Mouse (Mus musculus): ENCODE data around the gene Col6a1. TPM values are rescaled to one million over a fixed set of nuclear protein-coding genes. Genes with fewer than 3 reads are reported as not detected.

The Col6a1 gene
- total RNA-seq, 2 experiments from 2014 or later = 18.6 to 19.2 TPM

DNA sequence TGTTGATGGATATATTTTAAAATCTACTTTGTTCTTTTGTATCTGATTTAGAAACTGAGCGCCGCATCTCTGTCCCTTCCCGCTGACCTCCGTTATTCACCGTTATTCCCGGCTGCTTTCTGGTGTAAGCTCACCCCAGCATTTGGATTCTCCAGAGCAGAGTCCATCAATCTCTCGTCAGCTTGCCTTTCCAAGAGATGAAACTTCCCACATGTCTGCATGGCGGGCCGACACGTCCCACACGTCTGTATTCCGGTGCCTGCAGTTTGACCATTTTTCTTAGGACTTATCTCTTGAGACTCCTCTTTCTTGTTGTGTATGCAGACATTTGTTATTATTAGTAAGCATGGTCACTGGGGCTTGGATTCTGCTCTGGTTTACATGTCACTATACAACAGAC is 42.0 kb downstream of the Col6a1 start:
- intact Hi-C loops (cut with DNase I) = no loop called here
- DNase-seq = no peak

DNA sequence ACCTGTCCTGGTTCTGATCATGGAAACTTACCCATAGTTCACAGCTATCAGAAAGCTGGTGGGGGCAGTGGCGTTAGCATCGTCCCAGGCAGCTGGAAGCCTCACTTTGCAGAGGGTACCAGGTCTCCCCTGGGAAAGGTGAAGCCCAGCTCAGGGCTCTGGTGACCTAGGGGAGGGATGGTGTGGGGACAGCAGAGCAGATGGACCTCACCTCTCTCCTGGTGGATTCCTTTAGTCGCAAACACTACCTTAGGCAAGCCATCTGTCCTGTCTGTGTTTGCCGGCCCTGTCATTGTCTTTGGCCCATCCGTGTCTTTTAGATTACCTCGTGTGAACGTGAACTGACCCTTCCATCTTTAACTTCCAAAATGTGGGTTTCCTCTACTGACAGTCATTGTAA is 42.5 kb downstream of the Col6a1 start:
- intact Hi-C loops (cut with DNase I) = no loop called here
- no peak for DNase-seq

DNA sequence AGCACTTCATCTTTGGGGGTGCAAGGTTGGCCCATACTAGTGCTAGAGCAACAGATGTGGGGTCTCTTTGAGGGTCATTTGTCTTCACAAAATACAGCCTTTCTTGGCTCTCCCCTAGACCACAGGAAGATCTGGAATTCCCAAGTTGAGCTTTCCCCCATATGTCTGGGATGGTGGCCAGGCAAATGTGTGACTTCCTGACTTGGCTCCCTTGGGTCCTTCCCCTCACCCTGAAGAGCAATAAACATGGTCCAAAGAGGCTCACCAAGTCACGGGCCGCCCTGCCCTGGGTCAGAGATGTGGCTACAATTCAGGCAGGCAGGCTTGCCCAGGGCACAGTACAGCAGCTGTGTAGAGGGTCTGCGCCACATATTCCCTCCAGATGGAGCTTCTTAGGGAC is 44.1 kb downstream of the Col6a1 start:
- intact Hi-C loops (cut with DNase I) = no loop called here
- no peak for DNase-seq

DNA sequence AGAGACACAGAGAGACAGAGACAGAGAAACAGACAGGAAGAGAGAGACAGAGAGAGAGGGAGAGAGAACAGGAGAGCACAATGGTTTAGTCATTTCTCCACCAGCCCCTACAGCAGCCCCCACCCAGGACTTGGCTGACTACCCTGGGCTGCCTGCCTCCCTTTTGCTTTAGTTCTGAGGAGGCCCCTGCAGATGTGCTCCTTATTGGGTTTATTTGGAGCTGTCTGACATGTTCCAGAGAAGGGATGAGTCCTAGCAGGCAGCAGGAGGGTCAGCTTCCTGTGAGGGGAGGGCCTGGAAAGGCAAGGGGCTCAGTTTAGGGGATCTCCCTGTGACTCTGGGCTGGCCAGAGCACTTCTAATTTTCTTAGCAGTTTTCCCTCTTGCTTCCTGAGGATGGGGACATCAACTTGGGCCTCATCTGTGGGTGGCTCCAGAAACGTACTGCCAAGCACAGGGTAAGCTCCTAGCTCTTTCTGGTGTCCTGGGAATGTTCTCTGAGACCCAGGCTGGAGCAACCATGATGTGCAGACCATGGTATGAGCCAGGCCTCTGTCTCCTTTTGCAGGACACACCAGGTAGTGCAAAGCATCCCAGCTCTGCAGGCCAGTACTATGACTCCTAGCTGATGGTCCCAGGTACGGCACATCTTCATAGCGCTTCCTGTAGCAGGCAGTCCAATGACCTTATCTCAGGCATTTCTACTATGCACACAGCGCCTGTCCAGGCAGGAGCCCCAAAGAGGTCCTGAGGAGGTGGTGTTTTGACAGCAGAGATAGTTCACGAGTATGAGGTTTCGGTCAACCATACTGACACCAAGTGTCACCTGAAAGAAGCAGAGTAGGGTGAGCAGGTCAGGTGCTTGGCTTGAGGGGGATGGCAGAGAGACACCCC is 45.0 kb downstream of the Col6a1 start:
- intact Hi-C loops (cut with DNase I) = no loop called here
- DNase-seq = no peak

DNA sequence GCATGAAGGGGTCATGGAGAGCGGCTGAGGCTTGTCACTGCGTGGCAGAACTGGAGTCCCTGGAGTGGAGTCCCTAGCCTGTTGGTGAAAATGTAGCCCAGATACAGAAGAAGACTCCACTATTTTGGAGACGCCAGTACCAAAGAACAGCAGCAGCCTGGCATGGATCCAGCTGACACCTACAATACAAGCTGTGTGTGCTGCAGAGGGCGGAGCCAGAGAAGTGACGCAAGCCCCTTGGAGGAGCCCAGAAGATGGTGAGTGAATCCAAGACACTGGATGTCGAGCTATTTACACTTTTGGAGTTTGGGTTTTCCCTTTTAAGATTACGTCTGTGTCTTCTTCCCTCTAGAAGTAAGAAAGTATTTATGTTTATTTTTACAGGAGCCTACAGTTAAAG is 47.8 kb downstream of the Col6a1 start:
- intact Hi-C loops (cut with DNase I) = no loop called here
- DNase-seq = peak; percentile 18

- DNase-seq = no peak
- intact Hi-C loops (cut with DNase I) = no loop called here
These were observed 50.7 kb downstream of the Col6a1 start for GRCm38 (mm10) chr10:76675268-76675667.

DNA sequence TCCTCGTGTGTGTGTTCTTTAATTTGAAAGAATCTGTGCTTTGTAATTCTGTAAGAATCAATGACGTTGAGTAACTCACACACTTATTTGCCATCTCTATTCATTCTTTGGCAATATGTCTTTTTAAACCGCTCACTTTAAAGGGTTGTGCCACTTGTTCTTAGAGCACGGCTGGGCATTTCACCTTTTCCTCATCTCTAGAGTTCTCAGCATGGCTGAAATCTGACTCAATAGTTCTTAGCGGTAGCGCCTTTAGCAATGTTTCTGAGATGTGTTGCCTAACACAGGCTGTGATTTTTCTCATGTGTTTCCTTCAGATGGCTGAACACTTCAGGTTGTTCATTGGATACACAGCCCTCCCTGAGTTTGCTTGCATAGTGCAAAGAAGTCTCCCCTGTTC is 51.4 kb downstream of the Col6a1 start:
- DNase-seq = no peak
- intact Hi-C loops (cut with DNase I) = no loop called here

- intact Hi-C loops (cut with DNase I) = no loop called here
- DNase-seq = no peak
These were observed 54.0 kb downstream of the Col6a1 start for GRCm38 (mm10) chr10:76671939-76672338.

GRCm38 (mm10) chr10:76668947-76669284 is 57.1 kb downstream of the Col6a1 start:
- peak; percentile 34 for DNase-seq
- intact Hi-C loops (cut with DNase I) = no loop called here

DNA sequence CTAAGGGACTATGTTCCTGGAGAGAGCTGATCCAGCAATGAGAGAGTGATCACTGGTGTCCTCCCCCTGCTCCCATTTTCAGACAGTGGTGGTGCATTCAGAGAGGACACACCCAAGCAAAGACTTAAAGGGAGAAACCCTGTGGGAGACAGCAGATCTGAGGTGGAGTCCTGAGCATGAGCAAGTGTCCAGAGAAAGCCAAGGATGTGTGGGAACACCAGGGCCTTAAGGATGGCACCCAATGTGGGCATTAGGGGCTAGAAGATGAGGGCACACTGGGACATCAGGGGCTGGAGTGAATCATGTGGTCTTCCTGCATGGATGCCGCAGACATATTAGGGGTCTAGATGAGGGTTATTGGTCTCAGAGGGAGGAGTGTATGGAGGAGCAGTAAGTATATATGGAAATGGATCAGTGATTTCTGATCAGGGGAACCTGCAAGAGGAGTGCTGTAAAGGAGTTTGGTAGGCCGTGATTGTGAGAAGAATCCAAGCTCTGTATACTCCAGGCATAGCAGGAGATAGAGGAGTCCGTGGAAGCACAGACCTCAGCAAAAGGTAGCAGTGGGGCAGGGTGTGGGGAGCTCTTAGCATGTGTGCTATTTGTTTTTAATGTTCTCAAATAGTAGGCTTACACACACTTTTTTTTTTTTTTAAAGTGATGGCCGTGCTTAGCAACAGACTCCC is 57.6 kb downstream of the Col6a1 start:
- intact Hi-C loops (cut with DNase I) = no loop called here
- DNase-seq = no peak

- intact Hi-C loops (cut with DNase I) = no loop called here
These were observed 58.7 kb downstream of the Col6a1 start for GRCm38 (mm10) chr10:76667197-76667805.

DNA sequence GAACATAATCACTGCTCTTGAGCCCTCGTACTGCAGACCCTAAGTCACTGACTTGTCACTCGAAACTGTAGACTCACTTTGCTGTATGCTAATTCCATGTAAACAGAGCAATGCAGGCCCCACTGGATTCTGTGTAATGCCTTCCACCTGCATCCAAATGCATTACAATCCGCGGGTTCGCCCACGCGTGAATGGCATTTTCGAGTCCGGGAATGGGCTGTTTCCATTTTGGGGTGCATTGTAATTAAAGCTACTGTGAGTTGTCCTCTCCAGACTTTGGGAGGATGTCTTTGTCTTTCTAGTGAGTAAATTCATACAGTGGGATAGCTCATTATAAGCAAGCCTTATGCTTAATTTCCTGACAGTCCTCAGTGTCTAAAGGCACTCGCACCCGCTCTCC is 60.4 kb downstream of the Col6a1 start:
- DNase-seq = no peak
- intact Hi-C loops (cut with DNase I) = no loop called here

More at GRCm38 (mm10) chr10:76667197-76667805, 58.7 kb downstream of the Col6a1 start:
- DNase-seq = no peak

DNA sequence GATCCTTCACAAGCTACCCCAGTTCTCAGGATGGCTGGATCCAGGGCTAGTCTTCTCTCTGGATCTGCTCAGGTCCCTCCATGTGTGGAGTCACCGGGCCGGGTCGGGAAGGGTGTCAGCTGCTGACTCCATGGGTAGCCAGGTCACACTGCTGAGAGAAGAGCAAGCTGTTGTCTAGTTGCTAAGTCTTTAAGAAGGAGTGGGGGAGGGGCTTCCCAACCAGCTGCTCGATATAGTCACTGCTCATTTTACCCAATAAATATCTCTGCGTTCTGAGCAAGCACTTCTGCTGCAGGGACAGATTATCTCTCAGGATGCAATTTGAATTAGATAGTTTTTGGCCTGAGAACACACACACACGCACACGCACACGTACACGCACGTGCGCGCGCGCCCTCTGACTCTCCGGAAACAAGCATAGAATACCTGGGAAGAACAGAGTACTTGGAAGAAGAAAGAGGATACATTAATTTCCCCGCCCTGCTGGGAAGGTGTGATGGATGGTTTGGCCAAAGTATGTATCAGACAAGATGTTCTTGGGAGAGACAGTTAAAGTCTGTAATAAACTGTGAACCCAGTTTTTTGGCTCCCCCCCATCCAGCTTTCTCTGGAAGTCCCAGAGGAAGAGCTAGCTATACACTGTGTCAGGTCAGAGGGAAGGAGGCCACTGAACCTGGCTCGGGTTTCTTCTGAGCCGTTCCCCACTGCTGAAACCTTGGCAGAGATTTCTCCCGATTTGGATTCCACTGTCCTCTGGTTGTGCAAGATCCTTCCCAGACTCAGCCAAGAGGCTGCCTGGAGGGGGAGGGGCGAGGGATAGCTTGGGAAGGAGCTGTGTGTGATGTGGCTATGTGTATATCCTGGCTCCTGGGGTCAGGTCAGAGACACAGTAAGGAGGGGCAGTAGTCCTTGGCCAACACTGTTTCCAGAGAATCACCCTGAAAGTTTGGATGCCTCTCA is 61.5 kb downstream of the Col6a1 start:
- peak; percentile 62 for DNase-seq
- intact Hi-C loops (cut with DNase I) = no loop called here

Other genes with a start within 250 kb of the Col6a1 start
- gene Lss, start 194.6 kb downstream of the Col6a1 start, total RNA-seq (2021) = 100 to 1,000 TPM in 1 of 2 experiments, 10 to 100 TPM in 1; 97.2 to 103 TPM
- gene Spatc1l, start 163.9 kb downstream of the Col6a1 start, total RNA-seq (2021) = not detected
- not detected for gene Ftcd, start 150.5 kb downstream of the Col6a1 start, total RNA-seq (2021)
- gene Col6a2, start 102.5 kb downstream of the Col6a1 start, total RNA-seq (2021) = 10 to 100 TPM; 16.7 to 17.4 TPM
- 10 to 100 TPM; 51.4 to 52.6 TPM for gene Pcbp3, start 235.7 kb upstream of the Col6a1 start, total RNA-seq (2021)